ENCODE assay signal across 8 mouse cellular contexts in the genomic region with DNA sequence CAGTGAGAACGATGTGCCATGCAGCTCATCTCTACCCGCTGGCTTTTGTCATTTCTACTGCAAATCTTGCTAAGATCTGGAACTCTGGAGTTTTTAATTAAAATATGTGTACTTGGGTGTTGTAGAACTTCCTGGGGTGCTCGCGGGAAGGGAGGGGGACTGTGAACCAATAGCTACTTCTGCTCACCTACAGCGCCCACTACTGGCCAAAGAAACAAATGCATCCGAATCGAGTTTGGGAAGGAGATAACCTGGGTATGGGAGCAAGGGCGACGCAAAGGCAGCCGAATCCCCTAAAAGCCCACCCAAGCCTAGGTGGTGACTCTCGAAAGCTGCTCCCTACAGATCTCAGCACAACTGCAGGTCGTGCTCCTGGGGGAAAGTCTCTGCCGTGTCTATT.
A peak's percentile ranks its signal among the peaks of the same experiment; 100 is the strongest.
DNase-seq lines count a peak whose midpoint lies in the region; ATAC-seq and TF ChIP-seq lines count a peak whose summit lies in the region.

No protein-coding gene starts in this region.

- H3K4me3 ChIP-seq in forebrain, embryonic 11.5 days (ENCODE audit: low read depth, low read length), result no peak overlapping the region
- H3K4me3 ChIP-seq in forebrain, embryonic 12.5 days (replicated peaks), result no peak overlapping the region
- no peak overlapping the region for H3K4me3 ChIP-seq in lung, embryonic 14.5 days (ENCODE audit: low read depth, low read length)
- no peak overlapping the region for H3K4me3 ChIP-seq in embryonic facial prominence, embryonic 11.5 days (ENCODE audit: low read depth, low read length)
- H3K4me3 ChIP-seq in midbrain, embryonic 14.5 days (replicated peaks; ENCODE audit: low read depth, low read length), result no peak overlapping the region

- no peak for ATAC-seq in forebrain, embryonic 11.5 days (replicated peaks; ENCODE audit: low FRiP score)
- no peak for ATAC-seq in forebrain, embryonic 12.5 days (ENCODE audit: low FRiP score)
- no peak for ATAC-seq in lung, embryonic 14.5 days (ENCODE audit: insufficient read depth)
- no peak for ATAC-seq in embryonic facial prominence, embryonic 11.5 days (replicated peaks; ENCODE audit: insufficient number of reproducible peaks, low FRiP score, low TSS enrichment, low read depth)
- ATAC-seq in midbrain, embryonic 14.5 days (ENCODE audit: low FRiP score, low TSS enrichment), result no peak

- H3K27me3 ChIP-seq in forebrain, embryonic 11.5 days (ENCODE audit: control insufficient read depth, insufficient read depth, low read length), result no peaks in the 10 kb centered on the region
- peaks cover 17% of the 10 kb centered on the region for H3K27me3 ChIP-seq in forebrain, embryonic 12.5 days
- H3K27me3 ChIP-seq in lung, embryonic 14.5 days (ENCODE audit: insufficient read depth, low read length), result no peaks in the 10 kb centered on the region
- no peaks in the 10 kb centered on the region; the same call in 1 of the 2 replicates for H3K27me3 ChIP-seq in embryonic facial prominence, embryonic 11.5 days (ENCODE audit: control insufficient read depth, insufficient read depth, low read length)
- H3K27me3 ChIP-seq in midbrain, embryonic 14.5 days (ENCODE audit: control insufficient read depth, insufficient read depth, low read length), result peaks cover 8% of the 10 kb centered on the region; the same call in 1 of the 2 replicates

- no peaks in the 10 kb centered on the region for H3K36me3 ChIP-seq in forebrain, embryonic 11.5 days (ENCODE audit: control insufficient read depth, insufficient read depth, low read length)
- no peaks in the 10 kb centered on the region for H3K36me3 ChIP-seq in forebrain, embryonic 12.5 days (replicated peaks)
- no peaks in the 10 kb centered on the region for H3K36me3 ChIP-seq in lung, embryonic 14.5 days (ENCODE audit: insufficient read depth)
- no peaks in the 10 kb centered on the region for H3K36me3 ChIP-seq in embryonic facial prominence, embryonic 11.5 days (replicated peaks; ENCODE audit: control insufficient read depth, insufficient read depth, low read depth, low read length)
- H3K36me3 ChIP-seq in midbrain, embryonic 14.5 days (ENCODE audit: control insufficient read depth, insufficient read depth, low read length), result no peaks in the 10 kb centered on the region

- H3K9me3 ChIP-seq in forebrain, embryonic 11.5 days (ENCODE audit: control insufficient read depth, low read length), result no peaks in the 10 kb centered on the region
- H3K9me3 ChIP-seq in forebrain, embryonic 12.5 days, result no peaks in the 10 kb centered on the region
- no peaks in the 10 kb centered on the region for H3K9me3 ChIP-seq in lung, embryonic 14.5 days (ENCODE audit: low read depth, low read length)
- H3K9me3 ChIP-seq in embryonic facial prominence, embryonic 11.5 days (replicated peaks; ENCODE audit: control insufficient read depth, low read length), result no peaks in the 10 kb centered on the region
- no peaks in the 10 kb centered on the region for H3K9me3 ChIP-seq in midbrain, embryonic 14.5 days (ENCODE audit: control insufficient read depth, low read length)

- peaks cover 4% of the 10 kb centered on the region; the same call in 1 of the 2 replicates for H3K4me1 ChIP-seq in forebrain, embryonic 11.5 days (replicated peaks; ENCODE audit: control insufficient read depth, insufficient read depth, low read length)
- peaks cover 12% of the 10 kb centered on the region for H3K4me1 ChIP-seq in forebrain, embryonic 12.5 days
- H3K4me1 ChIP-seq in lung, embryonic 14.5 days (ENCODE audit: insufficient read depth), result no peaks in the 10 kb centered on the region
- no peaks in the 10 kb centered on the region for H3K4me1 ChIP-seq in embryonic facial prominence, embryonic 11.5 days (ENCODE audit: control insufficient read depth, insufficient read depth, low read length)
- H3K4me1 ChIP-seq in midbrain, embryonic 14.5 days (ENCODE audit: control insufficient read depth, insufficient read depth, low read length), result peaks cover 4% of the 10 kb centered on the region

- H3K4me2 ChIP-seq in forebrain, embryonic 11.5 days (ENCODE audit: low read depth, low read length, severe bottlenecking), result no peak overlapping the region
- H3K4me2 ChIP-seq in forebrain, embryonic 12.5 days, result no peak overlapping the region
- no peak overlapping the region for H3K4me2 ChIP-seq in lung, embryonic 14.5 days
- no peak overlapping the region for H3K4me2 ChIP-seq in embryonic facial prominence, embryonic 11.5 days (ENCODE audit: low read depth, low read length)
- H3K4me2 ChIP-seq in midbrain, embryonic 14.5 days (ENCODE audit: low read length), result peak overlapping the region; percentile 24; the same call in 1 of the 2 replicates

- peak; percentile 55 for TF ChIP-seq CTCF in lung, embryonic 14.5 days (IDR thresholded peaks at IDR 0.05; ENCODE audit: low read depth)

- H3K27ac ChIP-seq in forebrain, embryonic 11.5 days (ENCODE audit: low read depth, low read length), result no peak overlapping the region
- no peak overlapping the region for H3K27ac ChIP-seq in forebrain, embryonic 12.5 days
- no peak overlapping the region for H3K27ac ChIP-seq in lung, embryonic 14.5 days (ENCODE audit: low read depth)
- no peak overlapping the region for H3K27ac ChIP-seq in embryonic facial prominence, embryonic 11.5 days (replicated peaks; ENCODE audit: low read depth, low read length)
- no peak overlapping the region for H3K27ac ChIP-seq in midbrain, embryonic 14.5 days (replicated peaks; ENCODE audit: low read depth, low read length)

- 50% methylated on average over 13 of the region's 13 CpGs for WGBS in forebrain, embryonic 11.5 days
- 49% methylated on average over 13 of the region's 13 CpGs for WGBS in forebrain, embryonic 12.5 days
- WGBS in lung, embryonic 14.5 days, result 36% methylated on average over 13 of the region's 13 CpGs
- 38% methylated on average over 13 of the region's 13 CpGs for WGBS in embryonic facial prominence, embryonic 11.5 days
- 50% methylated on average over 13 of the region's 13 CpGs for WGBS in midbrain, embryonic 14.5 days

- peak; percentile 61 for DNase-seq in forebrain, embryonic 11.5 days (ENCODE audit: low spot score)
- DNase-seq in lung, embryonic 14.5 days, result peak; percentile 37
- DNase-seq in lung, postnatal 4 days, result no peak
- peak; percentile 42 for DNase-seq in embryonic facial prominence, embryonic 11.5 days (ENCODE audit: low spot score)
- DNase-seq in midbrain, embryonic 14.5 days, result peak; percentile 42
- no peak for DNase-seq in urinary bladder, postnatal 14 days (ENCODE audit: low spot score)
- DNase-seq in cerebellum, adult 18-20 months, result no peak

- no peak overlapping the region for H3K9ac ChIP-seq in forebrain, embryonic 11.5 days (ENCODE audit: low read length)
- H3K9ac ChIP-seq in forebrain, embryonic 12.5 days, result no peak overlapping the region
- no peak overlapping the region for H3K9ac ChIP-seq in lung, embryonic 14.5 days
- no peak overlapping the region for H3K9ac ChIP-seq in embryonic facial prominence, embryonic 11.5 days (replicated peaks; ENCODE audit: low read length)
- no peak overlapping the region for H3K9ac ChIP-seq in midbrain, embryonic 14.5 days (replicated peaks; ENCODE audit: low read length)

Comparison
In these comparisons a context has a peak if more than half of its experiments do, and no peak if none do; other contexts are left out.
1. DNase-seq: peak in forebrain, embryonic 11.5 days (single experiment), lung, embryonic 14.5 days (single experiment), embryonic facial prominence, embryonic 11.5 days (single experiment) and midbrain, embryonic 14.5 days (single experiment); none in lung, postnatal 4 days (0 of 2), urinary bladder, postnatal 14 days (single experiment) and cerebellum, adult 18-20 months (0 of 2).